Mouse (Mus musculus) cerebral cortex, adult 2 months (tissue): ENCODE results near the gene Dnajb1.

Experiments
- WGBS: fragments of 180-500 bp; shearing (Covaris S2); methylation state at CpG from one replicate; pipeline ENCODE4 v1.1.7; 2018; 5-methylcytosine and 5-hydroxymethylcytosine counted together

Dnajb1 gene

DNA sequence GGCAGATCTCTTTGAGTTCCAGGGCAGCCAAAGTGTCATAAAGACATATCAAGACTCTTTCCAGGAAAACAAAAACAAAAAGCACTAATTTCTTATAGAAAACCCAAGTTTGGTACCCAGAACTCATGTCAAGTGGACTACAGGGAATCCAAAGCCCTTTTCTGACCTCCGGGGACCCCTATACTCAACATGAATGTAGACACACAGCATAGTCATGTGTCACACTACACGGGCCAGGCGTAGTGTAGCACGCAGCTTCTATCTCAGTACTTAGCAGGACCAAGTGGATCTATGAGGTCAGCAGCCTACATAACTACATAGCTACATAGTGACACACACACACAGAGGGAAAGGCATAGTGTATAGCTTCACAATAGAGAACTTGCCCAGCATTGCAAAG is 5.7 kb downstream of the Dnajb1 start:
- 94% methylated on average over 4 of the region's 4 CpGs for WGBS

DNA sequence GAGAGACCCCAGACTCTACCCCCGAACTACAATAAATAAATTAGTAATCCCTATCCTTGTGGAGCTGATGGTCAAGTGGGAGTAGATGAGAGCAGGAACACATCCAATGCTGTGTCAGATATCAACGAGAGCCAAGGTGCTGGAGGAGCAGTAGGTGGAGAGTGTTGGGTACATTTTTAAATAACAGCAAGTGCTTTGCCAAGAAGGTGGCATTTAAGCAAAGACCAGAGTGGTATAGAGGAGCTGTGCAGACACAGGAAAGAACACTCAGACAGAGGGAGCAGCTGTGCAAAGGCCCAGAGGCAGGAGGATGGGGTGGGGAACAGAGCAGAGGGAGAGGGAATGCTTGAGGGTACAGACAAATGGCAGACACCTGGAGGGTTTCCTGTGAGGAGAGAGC is 9.1 kb downstream of the Dnajb1 start:
- 69% methylated on average over 2 of the region's 2 CpGs for WGBS

GRCm38 (mm10) chr8:83618566-83618965 is 10.6 kb downstream of the Dnajb1 start:
- WGBS, result 100% methylated on average over 2 of the region's 2 CpGs

DNA sequence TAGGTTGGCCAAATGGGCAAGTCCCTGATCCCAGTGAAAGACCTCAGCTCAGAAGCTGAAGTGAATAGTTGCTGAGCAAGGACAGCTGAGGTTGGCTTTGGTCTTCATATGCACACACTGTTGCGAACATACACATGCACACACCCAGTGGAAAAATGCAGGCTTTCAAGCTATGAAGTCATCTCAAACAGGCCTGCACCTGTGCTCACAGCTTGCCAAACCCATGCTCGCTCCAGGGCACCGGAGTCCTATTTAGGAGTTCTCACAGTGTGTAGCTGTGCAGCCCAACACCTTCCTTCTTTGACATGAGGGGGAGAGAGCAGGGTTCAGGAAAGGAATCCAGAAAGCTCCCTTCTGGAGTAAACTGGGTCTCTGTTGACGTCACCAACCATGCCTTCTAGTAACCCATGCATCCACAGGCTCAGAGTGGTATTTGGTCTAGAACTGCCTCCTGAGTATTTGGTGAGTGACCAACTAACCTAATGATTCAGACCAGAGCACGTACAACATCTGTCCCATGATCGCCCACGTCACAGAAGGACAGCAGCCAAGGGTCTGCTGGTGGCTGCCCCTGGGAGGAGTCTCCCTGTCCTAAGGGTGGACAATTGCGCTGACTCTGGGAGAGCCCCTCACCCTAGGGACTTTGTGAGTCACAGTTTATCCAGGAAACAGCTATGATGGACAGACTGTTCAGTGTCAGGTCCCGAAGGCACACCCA is 11.7 kb downstream of the Dnajb1 start:
- 83% methylated on average over 9 of the region's 9 CpGs for WGBS

DNA sequence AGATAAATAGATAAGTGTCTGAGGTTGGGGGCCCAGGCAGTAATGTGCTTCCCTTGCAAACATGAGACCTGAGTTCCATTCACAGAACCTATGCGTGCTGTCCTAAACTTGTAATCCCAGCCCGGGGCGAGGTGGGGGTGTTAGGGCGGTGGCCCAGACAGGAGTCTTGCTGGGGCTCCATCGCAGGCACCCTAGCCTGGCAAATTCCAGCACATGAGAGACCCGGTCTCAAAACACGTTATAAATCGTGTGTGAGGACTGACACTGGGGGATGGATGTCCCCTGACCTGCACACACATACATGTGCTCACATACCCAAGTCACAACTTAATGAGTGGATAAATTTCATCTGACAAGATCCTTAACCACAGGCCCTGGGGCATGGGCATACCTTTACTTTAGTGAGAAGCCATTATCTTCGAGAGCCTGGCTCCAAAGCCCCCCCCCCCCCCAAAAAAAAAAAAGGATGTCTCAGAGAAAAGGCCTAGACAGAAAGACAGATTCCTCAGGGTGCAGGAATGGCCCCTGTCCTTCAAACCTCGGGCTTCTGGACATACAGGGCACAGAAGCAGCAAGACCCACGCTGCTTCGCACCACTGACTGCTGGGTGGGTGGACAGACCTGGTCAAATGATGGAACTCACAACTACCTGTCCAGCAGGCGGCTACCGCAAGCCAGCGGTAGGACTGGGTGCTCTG is 13.8 kb downstream of the Dnajb1 start:
- 49% methylated on average over 15 of the region's 15 CpGs for WGBS

DNA sequence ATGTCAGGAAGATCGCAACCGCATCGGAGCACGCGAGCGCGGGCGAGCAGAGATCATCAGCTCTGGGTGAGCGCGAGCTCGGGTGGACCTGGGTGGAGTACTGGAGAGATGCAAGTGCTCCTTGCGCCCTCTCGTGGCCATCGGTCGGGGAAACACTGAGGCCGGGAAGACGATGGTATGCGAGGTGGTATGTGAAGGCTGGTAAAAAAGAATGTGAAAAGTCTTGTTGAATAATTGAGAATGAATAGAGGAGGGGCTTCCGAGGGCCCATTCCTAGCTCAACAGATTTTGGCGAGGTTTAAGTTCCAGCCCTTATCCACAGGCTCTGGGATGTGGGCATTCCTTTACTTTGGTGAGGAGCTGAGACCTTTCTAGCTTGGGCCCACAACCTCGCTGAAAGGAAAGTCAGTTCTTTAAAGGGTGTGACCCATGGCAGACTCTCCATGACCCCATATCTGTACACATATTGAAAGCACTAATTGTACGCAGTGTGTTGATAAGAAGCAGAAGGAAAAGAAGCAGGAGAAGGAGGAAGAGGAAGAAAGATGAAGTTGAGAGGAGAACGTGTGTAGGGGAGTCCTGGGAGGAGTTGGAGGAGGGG is 14.5 kb downstream of the Dnajb1 start:
- 10% methylated on average over 23 of the region's 23 CpGs for WGBS

- WGBS, result 90% methylated on average over 7 of the region's 7 CpGs
These were observed 15.6 kb downstream of the Dnajb1 start for GRCm38 (mm10) chr8:83623549-83623948.

DNA sequence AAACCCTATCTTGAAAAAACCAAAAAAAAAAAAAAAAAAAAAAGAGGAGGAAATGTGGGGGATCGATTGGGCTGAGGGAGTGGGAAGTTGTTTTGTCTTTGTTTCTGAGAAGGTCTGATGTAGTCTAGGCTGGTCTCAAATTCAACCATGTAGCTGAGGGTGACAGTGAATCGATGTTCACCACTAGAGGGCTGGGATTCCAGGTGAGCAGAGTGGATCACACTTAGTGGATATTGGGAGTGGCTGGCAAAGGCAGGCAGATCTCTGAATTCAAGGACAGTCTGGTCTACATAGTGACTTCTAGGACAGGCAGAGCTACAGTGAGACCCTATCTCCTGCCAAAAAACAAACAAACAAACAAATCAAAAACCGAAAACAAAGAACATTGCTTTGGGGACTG is 16.7 kb downstream of the Dnajb1 start:
- WGBS, result 39% methylated on average over 3 of the region's 3 CpGs

GRCm38 (mm10) chr8:83625676-83626299 is 17.8 kb downstream of the Dnajb1 start:
- 89% methylated on average over 6 of the region's 6 CpGs for WGBS

DNA sequence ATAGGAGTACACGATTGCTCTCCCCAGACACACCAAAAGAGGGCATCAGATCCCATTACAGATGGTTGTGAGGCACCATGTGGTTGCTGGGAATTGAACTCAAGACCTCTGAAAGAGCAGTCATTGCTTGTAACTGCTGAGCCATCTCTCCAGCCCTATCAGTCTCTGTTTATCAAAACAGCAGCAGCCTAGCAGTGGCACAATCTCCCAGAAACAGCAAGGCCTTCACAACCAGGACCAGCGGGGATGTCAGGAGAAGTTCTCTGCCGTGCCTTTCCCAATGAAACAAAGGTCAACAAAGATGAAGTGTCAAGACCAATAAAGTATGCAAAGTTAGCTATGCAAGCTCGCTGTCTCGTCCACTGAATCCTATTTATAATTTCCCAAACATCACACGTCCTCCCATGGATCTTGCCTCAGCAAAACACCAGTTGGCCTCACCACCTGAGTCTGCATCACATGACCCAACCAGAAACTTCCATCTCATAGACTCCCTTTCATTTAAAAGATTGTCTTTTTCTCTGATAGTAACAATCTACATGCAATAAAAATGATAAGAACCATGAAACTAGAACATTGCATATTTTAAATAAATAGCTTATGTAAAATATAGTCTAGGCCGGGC is 24.2 kb downstream of the Dnajb1 start:
- 87% methylated on average over 7 of the region's 7 CpGs for WGBS

DNA sequence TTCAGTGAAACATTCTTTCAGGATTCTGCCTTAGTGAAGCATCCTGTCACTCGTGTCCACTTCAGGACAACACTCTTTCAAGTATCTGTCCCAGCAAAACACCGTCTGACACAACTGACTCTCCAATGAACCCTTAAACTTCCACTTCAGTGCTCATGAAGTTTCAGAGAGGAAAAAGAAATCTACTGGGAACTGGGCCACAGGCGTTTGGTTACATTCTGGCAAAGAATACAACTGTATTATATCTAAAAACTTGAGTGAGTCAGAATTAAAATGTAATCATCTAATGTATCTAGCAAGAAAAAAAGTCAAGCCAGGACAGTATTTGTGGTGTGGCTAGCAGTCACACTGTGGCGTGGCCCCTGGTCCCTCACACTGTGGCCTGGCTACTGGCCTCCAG is 30.9 kb downstream of the Dnajb1 start:
- 76% methylated on average over 4 of the region's 4 CpGs for WGBS

DNA sequence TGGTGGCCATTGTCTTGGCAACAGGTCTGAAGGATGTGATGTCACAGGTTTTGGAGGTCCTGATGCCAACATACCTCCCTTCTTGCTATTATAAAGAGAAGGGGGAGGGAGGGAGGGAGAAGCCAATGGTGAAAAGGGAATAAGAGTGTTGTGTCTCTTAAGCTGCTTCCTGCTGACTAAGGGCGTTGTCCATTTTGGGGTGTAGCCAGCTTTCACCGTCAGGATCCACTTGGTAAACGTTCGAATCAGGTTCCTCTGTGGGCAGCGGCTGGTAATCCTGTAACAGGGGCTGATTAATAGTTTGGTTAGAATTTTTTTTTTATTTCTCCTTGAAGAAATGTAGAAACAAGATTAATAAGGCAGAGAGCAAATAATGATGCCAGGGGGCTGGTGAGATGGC is 31.7 kb downstream of the Dnajb1 start:
- 73% methylated on average over 5 of the region's 5 CpGs for WGBS

GRCm38 (mm10) chr8:83647511-83647910 is 39.5 kb downstream of the Dnajb1 start:
- 97% methylated on average over 11 of the region's 11 CpGs for WGBS

GRCm38 (mm10) chr8:83648031-83648430 is 40.0 kb downstream of the Dnajb1 start:
- 97% methylated on average over 4 of the region's 4 CpGs for WGBS

- 67% methylated on average over 6 of the region's 6 CpGs for WGBS
These were observed 41.7 kb downstream of the Dnajb1 start for GRCm38 (mm10) chr8:83649699-83650098.

DNA sequence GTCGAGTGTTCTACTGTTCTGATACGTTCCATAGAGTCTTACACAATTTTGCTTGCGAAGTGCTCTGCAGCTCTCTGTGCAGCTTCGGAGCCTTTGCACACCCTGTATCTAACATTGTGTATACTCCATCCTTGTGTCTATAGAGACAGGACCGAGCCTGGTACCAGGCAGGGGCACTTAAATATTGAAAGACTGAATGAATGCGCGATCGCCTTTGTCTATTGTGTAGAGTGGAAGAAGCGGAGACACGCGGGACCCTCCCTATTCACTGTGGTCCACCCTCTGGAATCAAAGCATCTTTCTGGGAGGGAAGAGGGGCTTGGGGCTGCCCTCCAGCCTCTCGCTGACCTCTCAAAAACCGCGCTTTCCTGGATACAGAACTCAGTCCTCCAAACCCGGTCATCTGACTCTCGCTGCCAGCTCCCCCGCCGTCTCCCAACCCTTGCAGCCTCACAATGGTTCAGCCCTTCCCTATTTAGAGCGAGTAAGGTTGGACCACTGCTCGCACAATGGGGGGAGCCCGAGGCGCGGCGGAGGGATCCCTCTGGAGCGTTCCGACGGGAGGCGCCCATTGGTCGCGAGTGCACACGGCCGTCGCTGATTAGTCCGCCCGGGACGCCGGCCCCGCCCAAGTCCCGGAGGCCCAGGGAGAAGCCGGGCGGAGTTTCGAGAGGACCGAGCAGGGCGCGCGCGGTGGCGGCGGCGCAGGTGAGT is 44.2 kb downstream of the Dnajb1 start, which contains the start of gene Gipc1:
Gene Gipc1, plus strand, starts transcription at position 648 of the 714 bp plus-strand sequence.
- WGBS, result 2% methylated on average over 48 of the region's 50 CpGs

GRCm38 (mm10) chr8:83652744-83653661 is 45.0 kb downstream of the Dnajb1 start:
- 1% methylated on average over 46 of the region's 46 CpGs for WGBS

DNA sequence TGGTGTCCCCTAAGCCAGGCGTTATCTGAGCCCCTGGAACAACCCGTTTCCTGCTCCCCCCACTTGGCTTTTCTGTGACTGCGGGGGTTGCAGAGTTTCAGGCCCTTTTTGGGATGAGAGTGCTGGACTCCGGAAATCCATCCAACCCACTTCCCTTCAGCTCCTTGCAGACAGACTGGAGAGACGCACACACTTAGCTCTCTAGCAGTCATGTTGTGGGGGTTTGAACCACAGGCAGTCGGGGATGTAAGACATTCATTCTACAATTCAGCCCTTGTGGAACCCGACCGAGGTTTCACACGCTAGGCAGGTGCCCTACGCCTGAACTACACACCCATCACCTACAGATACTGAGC is 45.6 kb downstream of the Dnajb1 start:
- 16% methylated on average over 10 of the region's 10 CpGs for WGBS

DNA sequence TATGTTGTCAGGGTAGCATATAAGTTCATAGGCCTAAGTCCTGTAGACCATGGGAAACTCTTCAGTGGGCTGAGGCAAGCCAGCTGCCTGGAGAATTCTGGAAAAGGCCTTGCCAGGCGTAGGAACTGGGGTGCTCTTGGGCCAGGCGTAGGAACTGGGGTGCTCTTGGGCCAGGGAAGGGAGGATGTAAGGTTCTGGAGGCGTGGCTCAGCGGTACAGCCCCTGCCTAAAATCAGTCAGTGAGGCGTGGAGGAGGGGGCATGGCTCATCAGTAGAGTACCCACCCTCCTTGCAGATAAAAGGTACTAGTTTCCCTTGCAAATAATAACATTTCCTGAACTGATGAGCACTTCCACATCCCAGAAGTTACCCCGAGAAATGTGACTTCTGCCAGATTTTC is 46.7 kb downstream of the Dnajb1 start:
- WGBS, result 95% methylated on average over 6 of the region's 6 CpGs

GRCm38 (mm10) chr8:83656043-83656442 is 48.0 kb downstream of the Dnajb1 start:
- WGBS, result 91% methylated on average over 9 of the region's 9 CpGs
